Mouse (Mus musculus): ENCODE data around the gene 2010111I01Rik. TPM values are rescaled to one million over a fixed set of nuclear protein-coding genes. Genes with fewer than 3 reads are reported as not detected.

2010111I01Rik gene
- polyA plus RNA-seq, 1 experiment from 2014 or later, result 80.8 TPM

DNA sequence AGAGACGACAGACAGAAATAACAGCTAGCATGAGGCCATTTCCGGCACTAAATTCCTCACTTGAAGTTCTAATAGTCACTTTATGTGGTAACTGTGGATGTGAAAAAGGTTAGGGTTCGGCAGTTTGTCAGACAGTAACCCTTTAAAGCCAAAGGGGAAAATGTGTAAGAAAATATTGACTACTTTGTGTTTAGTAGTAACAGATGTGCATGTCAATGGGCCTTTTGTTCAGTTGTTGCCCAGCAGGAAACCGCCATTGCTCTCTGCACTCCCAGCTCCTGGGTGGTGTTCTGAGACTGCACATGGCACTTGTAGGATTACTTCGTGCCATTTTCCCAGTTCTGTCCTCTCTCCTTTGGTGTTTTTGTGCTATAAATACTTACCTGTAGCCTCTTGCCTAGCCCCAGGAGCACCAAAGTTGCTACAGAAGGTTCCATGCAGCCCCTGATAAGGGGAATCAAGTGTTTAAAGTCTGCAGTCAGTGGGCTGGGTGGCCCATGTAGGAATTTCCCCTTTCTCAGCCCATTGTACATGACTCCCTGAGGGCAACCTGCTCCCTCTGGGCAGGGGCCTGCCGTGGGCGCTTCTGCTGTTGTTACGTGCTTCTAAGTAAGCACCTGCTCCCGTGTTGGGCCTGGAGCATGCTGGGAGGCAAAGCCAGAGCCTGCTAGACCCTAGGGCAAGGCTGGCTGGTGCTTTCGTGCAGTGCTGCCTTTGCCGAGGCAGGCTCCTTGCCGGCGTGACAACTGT is 206.8 kb downstream of the 2010111I01Rik start:
- peak overlapping the region; percentile 58 for H3K27ac ChIP-seq (ENCODE audit: low read depth, low read length)
- DNase-seq (ENCODE audit: low spot score), result peak; percentile 54
- no peaks in the 10 kb centered on the region for H3K9me3 ChIP-seq (ENCODE audit: control insufficient read depth, low read length)
- WGBS, result 19% methylated on average over 13 of the region's 13 CpGs
- peak overlapping the region; percentile 27; the same call in 1 of the 2 replicates for H3K9ac ChIP-seq (ENCODE audit: low read length)
- no peak overlapping the region for H3K4me3 ChIP-seq (ENCODE audit: low read depth, low read length)
- H3K27me3 ChIP-seq (ENCODE audit: control insufficient read depth, insufficient read depth, low read length), result no peaks in the 10 kb centered on the region
- no peaks in the 10 kb centered on the region for H3K36me3 ChIP-seq (ENCODE audit: control insufficient read depth, insufficient read depth, low read length)
- ATAC-seq (ENCODE audit: insufficient read depth, low FRiP score, low TSS enrichment), result no peak
- H3K4me2 ChIP-seq (ENCODE audit: low read depth), result no peak overlapping the region; the same call in 1 of the 2 replicates
- H3K4me1 ChIP-seq (ENCODE audit: control insufficient read depth, insufficient read depth, low read length), result peaks cover 15% of the 10 kb centered on the region

DNA sequence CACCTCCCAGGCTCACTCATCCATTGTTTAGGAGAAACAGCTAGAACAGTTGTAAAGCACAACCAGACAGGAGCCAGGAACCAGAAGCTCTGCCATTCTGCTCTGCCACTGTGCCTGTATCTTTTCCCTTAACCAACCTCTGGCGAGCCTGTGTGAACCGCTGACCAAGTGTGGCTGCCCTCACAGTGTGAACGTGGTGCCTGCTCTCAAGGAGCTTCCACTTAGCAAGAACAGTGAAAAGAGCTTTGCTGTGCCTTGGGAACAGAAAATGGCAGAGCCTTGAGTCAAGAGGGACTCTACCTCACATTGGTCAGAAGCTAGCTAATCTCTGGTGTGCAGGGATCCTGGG is 207.4 kb downstream of the 2010111I01Rik start:
- Histone ChIP-seq H3K36me3 (ENCODE audit: control insufficient read depth, insufficient read depth, low read length) (no peaks in the 10 kb centered on the region), H3K27me3 (ENCODE audit: control insufficient read depth, insufficient read depth, low read length) (no peaks in the 10 kb centered on the region), H3K4me1 (ENCODE audit: control insufficient read depth, insufficient read depth, low read length) (peaks cover 15% of the 10 kb centered on the region), H3K4me2 (ENCODE audit: low read depth) (no peak overlapping the region), H3K9me3 (ENCODE audit: control insufficient read depth, low read length) (no peaks in the 10 kb centered on the region), H3K9ac (ENCODE audit: low read length) (no peak overlapping the region), H3K27ac (ENCODE audit: low read depth, low read length) (no peak overlapping the region), H3K4me3 (ENCODE audit: low read depth, low read length) (no peak overlapping the region)
- 56% methylated on average over 3 of the region's 3 CpGs for WGBS
- no peak for ATAC-seq (ENCODE audit: insufficient read depth, low FRiP score, low TSS enrichment)
- no peak for DNase-seq (ENCODE audit: low spot score)

- H3K27me3 ChIP-seq (ENCODE audit: control insufficient read depth, insufficient read depth, low read length), result no peaks in the 10 kb centered on the region
- ATAC-seq (ENCODE audit: insufficient read depth, low FRiP score, low TSS enrichment) (no peak), DNase-seq (ENCODE audit: low spot score) (no peak)
- WGBS, result 75% methylated on average over 6 of the region's 6 CpGs
- no peak overlapping the region for H3K4me3 ChIP-seq (ENCODE audit: low read depth, low read length)
- H3K4me2 ChIP-seq (ENCODE audit: low read depth), result no peak overlapping the region
- H3K27ac ChIP-seq (ENCODE audit: low read depth, low read length), result no peak overlapping the region
- H3K9ac ChIP-seq (ENCODE audit: low read length), result no peak overlapping the region
- H3K4me1 ChIP-seq (ENCODE audit: control insufficient read depth, insufficient read depth, low read length), result peaks cover 15% of the 10 kb centered on the region
- no peaks in the 10 kb centered on the region for H3K9me3 ChIP-seq (ENCODE audit: control insufficient read depth, low read length)
- no peaks in the 10 kb centered on the region for H3K36me3 ChIP-seq (ENCODE audit: control insufficient read depth, insufficient read depth, low read length)
Observed at GRCm38 (mm10) chr13:63174252-63175020, 209.7 kb downstream of the 2010111I01Rik start.

DNA sequence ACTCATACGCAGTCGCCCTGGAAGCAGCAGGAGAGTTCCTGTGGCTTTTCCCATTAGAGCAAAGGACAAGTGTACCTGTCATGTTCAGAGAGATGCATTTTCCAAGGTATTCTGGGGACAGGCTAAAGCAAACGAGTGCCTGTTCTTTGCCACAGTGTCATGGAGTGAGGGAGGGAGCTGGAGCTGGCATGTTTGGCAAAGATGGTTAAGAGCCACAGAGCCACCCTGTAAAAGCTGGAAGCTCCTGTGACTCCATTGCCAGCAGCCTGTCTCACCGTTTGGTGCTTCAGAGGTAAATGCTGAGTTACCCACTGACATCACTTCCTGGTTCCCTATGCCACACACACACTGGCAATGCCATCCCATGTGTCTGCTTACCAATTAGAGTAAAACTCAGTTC is 211.4 kb downstream of the 2010111I01Rik start:
- no peak overlapping the region for H3K4me2 ChIP-seq (ENCODE audit: low read depth)
- no peak overlapping the region for H3K27ac ChIP-seq (ENCODE audit: low read depth, low read length)
- no peaks in the 10 kb centered on the region for H3K36me3 ChIP-seq (ENCODE audit: control insufficient read depth, insufficient read depth, low read length)
- no peak overlapping the region for H3K9ac ChIP-seq (ENCODE audit: low read length)
- H3K4me1 ChIP-seq (ENCODE audit: control insufficient read depth, insufficient read depth, low read length), result peaks cover 10% of the 10 kb centered on the region
- H3K9me3 ChIP-seq (ENCODE audit: control insufficient read depth, low read length), result no peaks in the 10 kb centered on the region
- H3K4me3 ChIP-seq (ENCODE audit: low read depth, low read length), result no peak overlapping the region
- no peaks in the 10 kb centered on the region for H3K27me3 ChIP-seq (ENCODE audit: control insufficient read depth, insufficient read depth, low read length)
- WGBS, result 78% methylated on average over 4 of the region's 4 CpGs
- ATAC-seq (ENCODE audit: insufficient read depth, low FRiP score, low TSS enrichment) (no peak), DNase-seq (ENCODE audit: low spot score) (no peak)

DNA sequence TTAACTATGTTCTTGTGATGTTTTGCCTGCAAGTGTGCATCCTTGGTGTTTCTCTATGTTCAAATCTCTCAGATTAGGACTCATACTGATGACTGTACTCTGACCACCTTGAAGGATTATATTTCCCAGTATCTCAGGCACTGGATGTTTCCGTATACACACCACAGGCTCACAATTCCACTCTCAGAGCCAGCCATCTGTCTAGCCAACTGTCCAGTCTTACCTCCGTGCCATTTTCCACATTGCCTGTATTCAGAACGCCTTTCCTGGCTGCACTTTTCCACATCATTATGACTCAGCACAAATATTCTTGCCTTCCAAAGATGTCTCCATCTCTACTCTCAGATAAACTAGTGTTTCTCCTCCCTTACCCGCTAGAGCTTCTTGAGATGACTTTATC is 212.5 kb downstream of the 2010111I01Rik start:
- ATAC-seq (ENCODE audit: insufficient read depth, low FRiP score, low TSS enrichment) (no peak), DNase-seq (ENCODE audit: low spot score) (no peak)
- Histone ChIP-seq H3K4me1 (ENCODE audit: control insufficient read depth, insufficient read depth, low read length) (peaks cover 1% of the 10 kb centered on the region; the same call in 1 of the 2 replicates), H3K27me3 (ENCODE audit: control insufficient read depth, insufficient read depth, low read length) (no peaks in the 10 kb centered on the region), H3K36me3 (ENCODE audit: control insufficient read depth, insufficient read depth, low read length) (no peaks in the 10 kb centered on the region), H3K9me3 (ENCODE audit: control insufficient read depth, low read length) (no peaks in the 10 kb centered on the region), H3K9ac (ENCODE audit: low read length) (no peak overlapping the region), H3K4me3 (ENCODE audit: low read depth, low read length) (no peak overlapping the region), H3K4me2 (ENCODE audit: low read depth) (no peak overlapping the region), H3K27ac (ENCODE audit: low read depth, low read length) (no peak overlapping the region)
- WGBS, result 94% methylated on average over 4 of the region's 4 CpGs

DNA sequence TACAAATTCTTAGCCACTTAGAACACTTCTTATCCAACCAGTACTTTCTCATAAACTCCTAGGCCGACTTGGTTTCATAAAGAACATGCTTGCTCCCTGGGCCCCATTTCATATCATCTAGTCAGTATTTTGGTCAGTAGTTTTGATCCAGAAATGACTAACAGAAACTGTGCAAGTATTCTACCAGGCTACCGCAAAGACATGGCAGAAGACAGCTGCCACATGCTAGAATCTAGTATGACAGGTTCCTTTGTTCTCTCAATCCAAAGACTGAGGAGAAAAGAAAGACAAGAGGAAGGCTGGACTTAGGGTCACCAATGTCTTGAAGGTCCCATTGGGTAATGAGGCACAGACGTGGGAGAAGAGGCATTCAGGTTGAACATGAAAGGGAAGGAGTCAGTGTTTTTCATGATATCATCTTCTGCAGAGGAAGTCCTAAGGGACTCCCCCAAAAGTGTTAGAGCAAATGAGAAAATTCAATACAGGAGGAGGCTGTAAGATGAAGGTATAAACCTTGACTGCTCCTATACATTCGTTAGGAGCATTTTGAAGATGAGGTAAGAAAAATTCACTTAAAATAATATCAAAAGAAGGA is 216.0 kb downstream of the 2010111I01Rik start:
- Histone ChIP-seq H3K4me2 (ENCODE audit: low read depth) (no peak overlapping the region), H3K27me3 (ENCODE audit: control insufficient read depth, insufficient read depth, low read length) (no peaks in the 10 kb centered on the region), H3K9ac (ENCODE audit: low read length) (no peak overlapping the region), H3K4me1 (ENCODE audit: control insufficient read depth, insufficient read depth, low read length) (no peaks in the 10 kb centered on the region), H3K27ac (ENCODE audit: low read depth, low read length) (no peak overlapping the region), H3K9me3 (ENCODE audit: control insufficient read depth, low read length) (no peaks in the 10 kb centered on the region), H3K36me3 (ENCODE audit: control insufficient read depth, insufficient read depth, low read length) (no peaks in the 10 kb centered on the region), H3K4me3 (ENCODE audit: low read depth, low read length) (no peak overlapping the region)
- ATAC-seq (ENCODE audit: insufficient read depth, low FRiP score, low TSS enrichment) (no peak), DNase-seq (ENCODE audit: low spot score) (no peak)
- WGBS, result 86% methylated on average over 4 of the region's 4 CpGs

GRCm38 (mm10) chr13:63184946-63185345 is 220.3 kb downstream of the 2010111I01Rik start:
- ATAC-seq (ENCODE audit: insufficient read depth, low FRiP score, low TSS enrichment) (no peak), DNase-seq (ENCODE audit: low spot score) (peak; percentile 40)
- Histone ChIP-seq H3K4me1 (ENCODE audit: control insufficient read depth, insufficient read depth, low read length) (no peaks in the 10 kb centered on the region), H3K9me3 (ENCODE audit: control insufficient read depth, low read length) (no peaks in the 10 kb centered on the region), H3K4me3 (ENCODE audit: low read depth, low read length) (no peak overlapping the region), H3K27ac (ENCODE audit: low read depth, low read length) (no peak overlapping the region), H3K27me3 (ENCODE audit: control insufficient read depth, insufficient read depth, low read length) (no peaks in the 10 kb centered on the region), H3K4me2 (ENCODE audit: low read depth) (no peak overlapping the region), H3K36me3 (ENCODE audit: control insufficient read depth, insufficient read depth, low read length) (no peaks in the 10 kb centered on the region), H3K9ac (ENCODE audit: low read length) (no peak overlapping the region)
- WGBS, result 66% methylated on average over 6 of the region's 6 CpGs

- Histone ChIP-seq H3K4me2 (ENCODE audit: low read depth) (no peak overlapping the region), H3K9me3 (ENCODE audit: control insufficient read depth, low read length) (no peaks in the 10 kb centered on the region), H3K36me3 (ENCODE audit: control insufficient read depth, insufficient read depth, low read length) (no peaks in the 10 kb centered on the region), H3K9ac (ENCODE audit: low read length) (no peak overlapping the region), H3K27ac (ENCODE audit: low read depth, low read length) (no peak overlapping the region), H3K27me3 (ENCODE audit: control insufficient read depth, insufficient read depth, low read length) (no peaks in the 10 kb centered on the region), H3K4me3 (ENCODE audit: low read depth, low read length) (no peak overlapping the region), H3K4me1 (ENCODE audit: control insufficient read depth, insufficient read depth, low read length) (no peaks in the 10 kb centered on the region)
- 74% methylated on average over 4 of the region's 4 CpGs for WGBS
- ATAC-seq (ENCODE audit: insufficient read depth, low FRiP score, low TSS enrichment) (peak; percentile 27; the same call in 1 of the 2 replicates), DNase-seq (ENCODE audit: low spot score) (no peak)
Observed at GRCm38 (mm10) chr13:63186217-63186616, 221.5 kb downstream of the 2010111I01Rik start.

Measured in neural tube, embryonic 11.5 days (tissue).